Mouse (Mus musculus) cerebellum, adult 2 months (tissue): ENCODE measurements around the gene Ggcx. TPM values are rescaled to one million over a fixed set of nuclear protein-coding genes. Genes with fewer than 3 reads are reported as not detected.

Source experiments
- DNase-seq, 2 experiments: peaks; one replicate each; pipeline ENCODE4 v3.0.0; 2021
- H3K27ac ChIP-seq: fragments of 200-500 bp; 2 replicates; pipeline ENCODE4 v1.5.1; 2012; ENCODE audit warnings: low read length, control low read depth, inconsistent platforms; ENCODE audit not compliant: insufficient read depth
- H3K27me3 ChIP-seq: fragments of 200-500 bp; 2 replicates; pipeline ENCODE4 v1.6.1; 2012; ENCODE audit warnings: inconsistent platforms, mild to moderate bottlenecking, low read length, moderate library complexity; ENCODE audit not compliant: control insufficient read depth, insufficient read depth
- H3K4me1 ChIP-seq: fragments of 200-500 bp; 2 replicates; pipeline ENCODE4 v1.6.1; 2011; ENCODE audit warnings: low read length; ENCODE audit not compliant: control insufficient read depth, insufficient read depth
- H3K4me3 ChIP-seq: fragments of 200-500 bp; replicated peaks from 2 replicates; pipeline ENCODE3; 2011; ENCODE audit warnings: mild to moderate bottlenecking, low read depth, low read length, control low read depth; ENCODE audit not compliant: insufficient read depth
- CTCF ChIP-seq: fragments of 200-500 bp; IDR thresholded peaks from 2 replicates; pipeline ENCODE4 v1.5.1; 2011; ENCODE audit warnings: low read depth, mild to moderate bottlenecking, control low read depth, low read length, moderate library complexity, borderline replicate concordance; ENCODE audit not compliant: insufficient read depth
- POLR2A ChIP-seq: fragments of 200-500 bp; IDR thresholded peaks from 2 replicates; pipeline ENCODE4 v1.6.1; 2011; ENCODE audit warnings: low read length, control low read depth, borderline replicate concordance; ENCODE audit not compliant: insufficient read depth
- WGBS: fragments of 180-500 bp; shearing (Covaris S2); methylation state at CpG from one replicate; pipeline ENCODE4 v1.1.7; 2018; 5-methylcytosine and 5-hydroxymethylcytosine counted together
- polyA plus RNA-seq: library from polyadenylated mRNA; depleted of rRNA; stranded (reverse); fragments of >200 nt; gene quantifications from 2 replicates; pipeline ENCODE4 v1.2.3, GENCODE M21; 2012; rRNA removed

The Ggcx gene
- polyA plus RNA-seq, 1 experiment = 23.5 TPM

- 84% methylated on average over 12 of the region's 12 CpGs for WGBS
- no peak for DNase-seq
- no peak for TF ChIP-seq POLR2A
- TF ChIP-seq CTCF = no peak
- Histone ChIP-seq H3K27ac (no peak overlapping the region), H3K27me3 (no peaks in the 10 kb centered on the region), H3K4me3 (no peak overlapping the region), H3K4me1 (no peaks in the 10 kb centered on the region)
Measured at GRCm38 (mm10) chr6:72479645-72480421, 65.7 kb downstream of the Ggcx start.

GRCm38 (mm10) chr6:72480422-72480702 lies 66.3 kb downstream of the Ggcx start:
- no peak for DNase-seq
- WGBS = 90% methylated on average over 2 of the region's 2 CpGs
- H3K27me3 ChIP-seq = no peaks in the 10 kb centered on the region

More at GRCm38 (mm10) chr6:72480422-72480702, 66.3 kb downstream of the Ggcx start:
- TF ChIP-seq POLR2A = no peak
- TF ChIP-seq CTCF = no peak
- H3K4me3 ChIP-seq = no peak overlapping the region
- no peak overlapping the region for H3K27ac ChIP-seq
- H3K4me1 ChIP-seq = no peaks in the 10 kb centered on the region

Other genes starting within 250 kb of the Ggcx start
- 4.4 and 5.9 TPM in 2 replicates for gene Atoh8, start 178.7 kb upstream of the Ggcx start, polyA plus RNA-seq
- gene Sftpb, start 109.7 kb upstream of the Ggcx start, polyA plus RNA-seq = not detected in 2 replicates
- gene Usp39, start 69.1 kb upstream of the Ggcx start, polyA plus RNA-seq = 31.5 and 33.3 TPM in 2 replicates
- 25.1 and 26.1 TPM in 2 replicates for gene 0610030E20Rik, start 67.0 kb upstream of the Ggcx start, polyA plus RNA-seq
- 19.5 and 19.8 TPM in 2 replicates for gene Tmem150a, start 58.9 kb upstream of the Ggcx start, polyA plus RNA-seq
- 92.1 and 95.8 TPM in 2 replicates for gene Rnf181, start 47.4 kb upstream of the Ggcx start, polyA plus RNA-seq
- gene Vamp5, start 33.8 kb upstream of the Ggcx start, polyA plus RNA-seq = 10.6 and 11.9 TPM in 2 replicates
- gene Vamp8, start 23.6 kb upstream of the Ggcx start, polyA plus RNA-seq = 57.0 and 62.2 TPM in 2 replicates
- gene Mat2a, start 25.2 kb downstream of the Ggcx start, polyA plus RNA-seq = 187 and 200 TPM in 2 replicates
- gene Sh2d6, start 107.4 kb downstream of the Ggcx start, polyA plus RNA-seq = 0.78 and 0.79 TPM in 2 replicates
- 3.6 and 4.8 TPM in 2 replicates for gene Capg, start 130.1 kb downstream of the Ggcx start, polyA plus RNA-seq
- 32.5 and 32.7 TPM in 2 replicates for gene Elmod3, start 184.1 kb downstream of the Ggcx start, polyA plus RNA-seq
- 13.7 and 15.6 TPM in 2 replicates for gene Retsat, start 184.2 kb downstream of the Ggcx start, polyA plus RNA-seq
- 96.1 and 96.8 TPM in 2 replicates for gene Tgoln1, start 202.7 kb downstream of the Ggcx start, polyA plus RNA-seq